ENCODE assay signal across 19 mouse cellular contexts in genomic region chr14:57616339-57616965, GRCm38 (mm10). TPM values are rescaled to one million over a fixed set of nuclear protein-coding genes. Genes with fewer than 3 reads are reported as not detected.
DNase-seq lines count a peak whose midpoint lies in the region; ATAC-seq and TF ChIP-seq lines count a peak whose summit lies in the region.
"Had no signal": no experiment of that assay in that cellular context is flagged by ENCODE, and none has a peak within 500 bp of the region (broad histone marks: within the 10 kb centered on the region; RNA-seq: fewer than 3 reads in every experiment).

No protein-coding gene starts in this region.

- H3K4me1 ChIP-seq in hindbrain, postnatal 0 days (ENCODE audit: insufficient read depth, low read length) = 0 out of 2 replicates have a peak, but pooled peaks cover 3% of the 10 kb centered on the region
- H3K4me1 ChIP-seq in hindbrain, embryonic 11.5 days (replicated peaks; ENCODE audit: control insufficient read depth, insufficient read depth, low read length) = no peaks in the 10 kb centered on the region
- 0 out of 2 replicates have a peak, but pooled peaks cover 3% of the 10 kb centered on the region for H3K4me1 ChIP-seq in forebrain, embryonic 11.5 days (replicated peaks; ENCODE audit: control insufficient read depth, insufficient read depth, low read length)

- no peaks in the 10 kb centered on the region for H3K9me3 ChIP-seq in hindbrain, postnatal 0 days (ENCODE audit: low read length)
- no peaks in the 10 kb centered on the region for H3K9me3 ChIP-seq in hindbrain, embryonic 11.5 days (ENCODE audit: control insufficient read depth, low read length)
- no peaks in the 10 kb centered on the region for H3K9me3 ChIP-seq in forebrain, embryonic 11.5 days (ENCODE audit: control insufficient read depth, low read length)
- H3K9me3 ChIP-seq: embryonic facial prominence, embryonic 13.5 days; forebrain, embryonic 10.5 days; hindbrain, embryonic 13.5 days; liver, embryonic 15.5 days had no signal

- H3K9ac ChIP-seq in hindbrain, postnatal 0 days (replicated peaks; ENCODE audit: low read length) = no peak overlapping the region
- no peak overlapping the region for H3K9ac ChIP-seq in hindbrain, embryonic 11.5 days (ENCODE audit: low read depth, low read length)
- H3K9ac ChIP-seq in forebrain, embryonic 11.5 days (ENCODE audit: low read length) = no peak overlapping the region
- H3K9ac ChIP-seq: embryonic facial prominence, embryonic 13.5 days; hindbrain, embryonic 13.5 days; liver, embryonic 15.5 days had no signal

- H3K27me3 ChIP-seq in hindbrain, postnatal 0 days (ENCODE audit: insufficient read depth, low read length) = no peaks in the 10 kb centered on the region
- no peaks in the 10 kb centered on the region for H3K27me3 ChIP-seq in hindbrain, embryonic 11.5 days (ENCODE audit: control insufficient read depth, insufficient read depth, low read length)
- no peaks in the 10 kb centered on the region for H3K27me3 ChIP-seq in forebrain, embryonic 11.5 days (ENCODE audit: control insufficient read depth, insufficient read depth, low read length)
- H3K27me3 ChIP-seq: CH12.LX; embryonic facial prominence, embryonic 13.5 days; hindbrain, embryonic 13.5 days; liver, embryonic 15.5 days had no signal

- TF ChIP-seq CTCF in hindbrain, postnatal 0 days (IDR thresholded peaks at IDR 0.05; ENCODE audit: low read depth) = 0 out of 2 replicates have a peak, but pooled peaks have one; percentile 1

- H3K4me2 ChIP-seq in hindbrain, postnatal 0 days (ENCODE audit: low read depth, low read length) = no peak overlapping the region
- H3K4me2 ChIP-seq in hindbrain, embryonic 11.5 days (replicated peaks; ENCODE audit: low read depth, low read length) = no peak overlapping the region
- H3K4me2 ChIP-seq in forebrain, embryonic 11.5 days (ENCODE audit: low read depth, low read length, severe bottlenecking) = no peak overlapping the region
- H3K4me2 ChIP-seq: embryonic facial prominence, embryonic 13.5 days; hindbrain, embryonic 13.5 days; liver, embryonic 15.5 days had no signal

- DNase-seq in hindbrain, postnatal 0 days (ENCODE audit: low spot score) = no peak
- DNase-seq in hindbrain, embryonic 11.5 days (ENCODE audit: low spot score) = no peak
- peak; percentile 33 for DNase-seq in thymus, postnatal 0 days (ENCODE audit: low spot score)
- no peak for DNase-seq in thymus, adult 18-20 months
- DNase-seq in brain, adult 2 months (ENCODE audit: low read depth, low spot score) = peak; percentile 30
- DNase-seq in skeletal muscle tissue, adult 2 months (ENCODE audit: low read depth, low spot score) = peak; percentile 22
- DNase-seq in retina, embryonic 14.5 days (ENCODE audit: low spot score) = no peak
- DNase-seq in forebrain, embryonic 11.5 days (ENCODE audit: low spot score) = no peak
- DNase-seq: cerebellum, adult 11 months; heart, adult 2 months; kidney, adult 2 months; kidney, postnatal 4 days; layer of hippocampus, postnatal 36 days had no signal

- H3K27ac ChIP-seq in hindbrain, postnatal 0 days = no peak overlapping the region
- no peak overlapping the region for H3K27ac ChIP-seq in hindbrain, embryonic 11.5 days (ENCODE audit: low read depth, low read length)
- no peak overlapping the region for H3K27ac ChIP-seq in forebrain, embryonic 11.5 days (ENCODE audit: low read depth, low read length)
- H3K27ac ChIP-seq: embryonic facial prominence, embryonic 13.5 days; forebrain, embryonic 10.5 days; hindbrain, embryonic 13.5 days; liver, embryonic 15.5 days; stomach, postnatal 0 days had no signal

- ATAC-seq in hindbrain, postnatal 0 days = no peak
- ATAC-seq in hindbrain, embryonic 11.5 days (ENCODE audit: low FRiP score) = no peak
- ATAC-seq in forebrain, embryonic 11.5 days (replicated peaks; ENCODE audit: low FRiP score) = no peak

- no peaks in the 10 kb centered on the region for H3K36me3 ChIP-seq in hindbrain, postnatal 0 days (ENCODE audit: insufficient read depth, low read length)
- no peaks in the 10 kb centered on the region for H3K36me3 ChIP-seq in hindbrain, embryonic 11.5 days (ENCODE audit: control insufficient read depth, insufficient read depth, low read length)
- H3K36me3 ChIP-seq in forebrain, embryonic 11.5 days (ENCODE audit: control insufficient read depth, insufficient read depth, low read length) = no peaks in the 10 kb centered on the region
- H3K36me3 ChIP-seq: hindbrain, embryonic 13.5 days had no signal

- no peak overlapping the region for H3K4me3 ChIP-seq in hindbrain, postnatal 0 days (ENCODE audit: low read length)
- H3K4me3 ChIP-seq in hindbrain, embryonic 11.5 days (ENCODE audit: low read depth, low read length) = no peak overlapping the region
- no peak overlapping the region for H3K4me3 ChIP-seq in forebrain, embryonic 11.5 days (ENCODE audit: low read depth, low read length)
- H3K4me3 ChIP-seq: embryonic facial prominence, embryonic 13.5 days; forebrain, embryonic 10.5 days; heart, adult 2 months; hindbrain, embryonic 13.5 days; liver, embryonic 15.5 days had no signal

- 59% methylated on average over 6 of the region's 6 CpGs for WGBS in hindbrain, postnatal 0 days
- 87% methylated on average over 6 of the region's 6 CpGs for WGBS in hindbrain, embryonic 11.5 days
- 87% methylated on average over 6 of the region's 6 CpGs for WGBS in forebrain, embryonic 11.5 days

RNA-seq across cellular contexts. Expression of gene Eef1akmt1, which starts 45.0 kb away (rescaled TPM):
- total RNA-seq in hindbrain, postnatal 0 days (2014; rRNA removed) = 21.6 and 32.9 TPM in 2 replicates
- polyA plus RNA-seq in hindbrain, postnatal 0 days (2015; fragmentation: Nextera tagmentation; extraction: Ambion mirVana) = 69.9 and 71.2 TPM in 2 replicates
- polyA plus RNA-seq in hindbrain, embryonic 11.5 days (2014; fragmentation: Nextera tagmentation; extraction: Ambion mirVana) = 88.9 and 90.1 TPM in 2 replicates
- 100 and 117 TPM in 2 replicates for polyA plus RNA-seq in thymus, postnatal 0 days (2015; fragmentation: Nextera tagmentation; extraction: Ambion mirVana)
- polyA plus RNA-seq in forebrain, embryonic 11.5 days (2014; fragmentation: Nextera tagmentation; extraction: Ambion mirVana) = 79.4 and 86.5 TPM in 2 replicates

RNA-seq across cellular contexts. Expression of gene Xpo4, which starts 48.8 kb away (rescaled TPM):
- total RNA-seq in hindbrain, postnatal 0 days (2014; rRNA removed) = 10.1 and 13.3 TPM in 2 replicates
- 11.9 and 12.4 TPM in 2 replicates for polyA plus RNA-seq in hindbrain, postnatal 0 days (2015; fragmentation: Nextera tagmentation; extraction: Ambion mirVana)
- 31.7 and 32.1 TPM in 2 replicates for polyA plus RNA-seq in hindbrain, embryonic 11.5 days (2014; fragmentation: Nextera tagmentation; extraction: Ambion mirVana)
- polyA plus RNA-seq in thymus, postnatal 0 days (2015; fragmentation: Nextera tagmentation; extraction: Ambion mirVana) = 14.0 and 19.6 TPM in 2 replicates
- 35.6 and 39.1 TPM in 2 replicates for polyA plus RNA-seq in forebrain, embryonic 11.5 days (2014; fragmentation: Nextera tagmentation; extraction: Ambion mirVana)

Comparison
In these comparisons a context has a peak if more than half of its experiments do, and no peak if none do; other contexts are left out.
1. DNase-seq: peak in thymus, postnatal 0 days (single experiment), brain, adult 2 months (single experiment) and skeletal muscle tissue, adult 2 months (single experiment); none in hindbrain, postnatal 0 days (single experiment), hindbrain, embryonic 11.5 days (single experiment), thymus, adult 18-20 months (0 of 2), retina, embryonic 14.5 days (single experiment) and forebrain, embryonic 11.5 days (single experiment).